Mouse (Mus musculus): ENCODE results near the gene Itgb1bp2.
A peak's percentile ranks its signal among the peaks of the same experiment; 100 is the strongest.

- TF ChIP-seq CTCF (IDR thresholded peaks at IDR 0.05; ENCODE audit: control insufficient read depth, insufficient read depth, insufficient read length) (no peak), USF1 (IDR thresholded peaks at IDR 0.05; ENCODE audit: low read depth) (no peak), CEBPB (IDR thresholded peaks at IDR 0.05; ENCODE audit: low read depth) (no peak), FOSL1 (IDR thresholded peaks at IDR 0.05; ENCODE audit: insufficient read depth, low read length, poor library complexity, severe bottlenecking) (peak; percentile 30), MAX (IDR thresholded peaks at IDR 0.05) (no peak), MYOG (IDR thresholded peaks at IDR 0.05; ENCODE audit: control insufficient read depth, extremely low read depth, insufficient read length) (no peak), MYOD1 (IDR thresholded peaks at IDR 0.05; ENCODE audit: control insufficient read depth, insufficient read length, low read depth) (no peak)
Observed at GRCm38 (mm10) chrX:101472202-101472601, 23.3 kb downstream of the Itgb1bp2 start.

Data from C2C12 (cell line).